Mouse (Mus musculus) heart, embryonic 11.5 days (tissue): ENCODE measurements around the gene Ankrd34b. TPM values are rescaled to one million over a fixed set of nuclear protein-coding genes. Genes with fewer than 3 reads are reported as not detected.
A peak's percentile ranks its signal among the peaks of the same experiment; 100 is the strongest.

Source experiments
- ATAC-seq: fragments of 200-750 bp; cut with Nextera tagmentation; replicated peaks from 2 replicates; pipeline ENCODE4 v1.8.0; 2017; ENCODE audit warnings: moderate library complexity; ENCODE audit not compliant: insufficient number of reproducible peaks, low FRiP score, low TSS enrichment
- H3K27ac ChIP-seq: fragments of 300-500 bp; sonication (generic); 2 replicates; pipeline ENCODE4 v1.5.1; 2014; ENCODE audit warnings: mild to moderate bottlenecking, low read depth, low read length
- H3K27me3 ChIP-seq: fragments of 300-500 bp; sonication (generic); 2 replicates; pipeline ENCODE4 v1.6.1; 2014; ENCODE audit warnings: mild to moderate bottlenecking, low read length, mixed read lengths; ENCODE audit not compliant: control insufficient read depth, insufficient read depth
- H3K36me3 ChIP-seq: fragments of 300-500 bp; sonication (generic); 2 replicates; pipeline ENCODE4 v1.6.1; 2014; ENCODE audit warnings: mild to moderate bottlenecking, low read length, moderate library complexity, mixed read lengths; ENCODE audit not compliant: control insufficient read depth, insufficient read depth
- H3K4me1 ChIP-seq: fragments of 300-500 bp; sonication (generic); 2 replicates; pipeline ENCODE4 v1.6.1; 2014; ENCODE audit warnings: low read length; ENCODE audit not compliant: control insufficient read depth, insufficient read depth
- H3K4me2 ChIP-seq: fragments of 300-500 bp; sonication (generic); 2 replicates; pipeline ENCODE4 v1.6.1; 2014; ENCODE audit warnings: mild to moderate bottlenecking, moderate library complexity
- H3K4me3 ChIP-seq: fragments of 300-500 bp; sonication (generic); 2 replicates; pipeline ENCODE4 v1.5.1; 2014; ENCODE audit warnings: low read depth, low read length
- H3K9ac ChIP-seq: fragments of 300-500 bp; sonication (generic); 2 replicates; pipeline ENCODE4 v1.6.1; 2014; ENCODE audit warnings: mild to moderate bottlenecking, low read depth, low read length, moderate library complexity
- H3K9me3 ChIP-seq: fragments of 300-500 bp; sonication (generic); replicated peaks from 2 replicates; pipeline ENCODE4 v1.6.1; 2016; ENCODE audit warnings: low read length; ENCODE audit not compliant: control insufficient read depth
- WGBS: fragments of 180-500 bp; shearing (Covaris S2); extraction: QIAGEN DNeasy Blood & Tissue Kit; methylation state at CpG from one replicate; pipeline ENCODE4 v1.1.7; 2014; ENCODE audit not compliant: insufficient replicate concordance; 5-methylcytosine and 5-hydroxymethylcytosine counted together
- polyA plus RNA-seq: library from polyadenylated mRNA; unstranded; fragments of >200 nt; fragmentation: Nextera tagmentation; extraction: Ambion mirVana; gene quantifications from 2 replicates; pipeline ENCODE4 v1.2.1, GENCODE M21; 2014

Ankrd34b gene
- polyA plus RNA-seq, 1 experiment from 2014 or later, result 0.06 TPM

DNA sequence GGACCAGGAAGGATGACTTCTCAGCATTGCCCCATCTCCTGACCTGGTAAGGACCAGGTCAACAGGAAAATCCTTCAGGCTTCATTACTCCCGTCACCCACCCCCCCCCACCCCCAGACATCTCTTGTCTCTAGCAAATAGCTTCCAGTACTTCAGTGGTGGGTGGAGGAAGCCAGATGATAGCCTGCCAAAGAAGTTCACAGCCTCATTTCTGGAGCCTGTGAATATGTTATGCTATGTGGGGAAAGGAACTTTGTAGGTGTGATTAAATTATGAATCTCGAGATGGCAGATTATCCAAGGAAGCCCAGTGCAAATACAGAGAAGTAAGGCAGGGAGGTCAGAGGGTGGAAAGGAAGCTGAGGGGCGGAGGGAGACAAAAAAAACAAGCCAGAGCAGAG is 2.0 kb upstream of the Ankrd34b start:
- Histone ChIP-seq H3K4me1 (no peaks in the 10 kb centered on the region; the same call in 1 of the 2 replicates), H3K27me3 (peaks cover 56% of the 10 kb centered on the region), H3K9ac (no peak overlapping the region), H3K4me3 (no peak overlapping the region), H3K9me3 (no peaks in the 10 kb centered on the region), H3K27ac (no peak overlapping the region), H3K36me3 (no peaks in the 10 kb centered on the region), H3K4me2 (no peak overlapping the region)
- ATAC-seq, result no peak
- WGBS, result 42% methylated on average over 3 of the region's 3 CpGs

- Histone ChIP-seq H3K4me2 (peak overlapping the region; percentile 99), H3K27me3 (peaks cover 61% of the 10 kb centered on the region), H3K9me3 (no peaks in the 10 kb centered on the region), H3K36me3 (no peaks in the 10 kb centered on the region), H3K4me1 (no peaks in the 10 kb centered on the region; the same call in 1 of the 2 replicates), H3K27ac (no peak overlapping the region), H3K9ac (peak overlapping the region; percentile 54; the same call in 1 of the 2 replicates), H3K4me3 (peak overlapping the region; percentile 64)
- 0 out of 2 replicates have a peak, but pooled peaks have one; percentile 31 for ATAC-seq
- WGBS, result under 1% methylated on average over 84 of the region's 92 CpGs
Observed at GRCm38 (mm10) chr13:92426294-92427051, 777 bp downstream of the Ankrd34b start.

DNA sequence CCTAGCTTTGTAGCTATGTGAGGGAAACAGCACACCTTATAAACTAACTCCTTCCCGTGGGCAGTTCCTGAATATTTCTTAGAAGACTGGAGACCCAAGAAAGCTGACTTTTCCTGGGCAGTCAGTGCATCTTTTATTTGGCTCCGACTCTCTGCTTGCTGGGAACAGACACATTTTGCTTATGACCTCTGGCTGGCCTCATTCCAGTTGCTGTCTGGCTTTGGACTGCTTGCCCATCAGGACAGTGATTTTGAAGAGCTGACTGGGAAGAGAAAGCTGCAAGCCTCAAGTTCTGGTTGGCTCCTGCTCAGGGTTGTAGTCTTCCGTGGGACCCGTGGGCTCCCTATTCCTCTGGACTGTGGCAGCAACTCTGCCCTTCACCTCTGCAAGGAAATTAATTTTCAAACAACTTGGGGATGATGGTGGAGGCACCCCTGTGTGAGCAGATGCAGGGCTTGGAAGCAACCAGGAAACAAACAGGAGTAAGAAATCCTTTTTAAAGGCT is 1.7 kb downstream of the Ankrd34b start:
- Histone ChIP-seq H3K27me3 (peaks cover 58% of the 10 kb centered on the region), H3K9me3 (no peaks in the 10 kb centered on the region), H3K4me2 (no peak overlapping the region), H3K4me1 (no peaks in the 10 kb centered on the region; the same call in 1 of the 2 replicates), H3K4me3 (no peak overlapping the region), H3K27ac (no peak overlapping the region), H3K36me3 (no peaks in the 10 kb centered on the region), H3K9ac (no peak overlapping the region)
- 37% methylated on average over 4 of the region's 4 CpGs for WGBS
- ATAC-seq, result no peak

DNA sequence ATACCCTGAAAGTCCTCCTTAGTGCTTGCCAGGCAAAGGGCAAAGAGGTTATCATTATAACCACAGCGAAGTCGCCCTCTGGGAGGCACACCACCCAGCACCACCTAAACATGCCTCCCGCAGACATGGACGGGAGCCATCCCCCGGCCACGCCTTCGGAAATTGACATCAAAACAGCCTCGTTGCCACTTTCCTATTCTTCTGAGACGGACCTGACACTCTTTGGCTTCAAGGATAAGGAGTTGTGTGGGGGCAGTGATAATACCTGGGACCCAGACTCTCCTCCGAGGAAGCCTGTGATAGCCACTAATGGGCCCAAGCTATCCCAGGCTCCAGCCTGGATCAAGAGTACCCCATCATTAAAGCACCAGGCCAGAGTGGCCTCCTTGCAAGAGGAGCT is 13.0 kb downstream of the Ankrd34b start:
- H3K27ac ChIP-seq, result no peak overlapping the region

DNA sequence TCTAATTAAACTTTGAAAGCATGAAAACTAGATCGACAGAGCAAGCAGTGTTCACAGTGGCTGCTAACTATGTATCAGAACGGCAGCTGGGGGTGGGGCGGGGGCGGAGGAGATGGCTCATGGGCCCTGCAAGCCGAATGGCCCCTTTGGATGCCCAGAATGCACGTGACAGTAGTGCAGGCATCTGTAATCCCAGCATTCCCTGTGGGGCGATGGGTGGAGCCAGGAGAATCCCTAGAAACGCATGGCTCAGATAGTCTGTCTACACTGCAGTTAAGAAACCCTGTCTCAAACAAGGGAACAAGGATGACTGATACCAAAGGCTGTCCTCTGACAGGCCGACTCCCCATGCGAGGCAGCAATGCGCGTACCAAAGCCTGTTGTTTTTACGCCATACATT is 14.6 kb downstream of the Ankrd34b start:
- no peaks in the 10 kb centered on the region; the same call in 1 of the 2 replicates for H3K27me3 ChIP-seq
- H3K4me1 ChIP-seq, result no peaks in the 10 kb centered on the region
- no peak overlapping the region for H3K4me3 ChIP-seq
- H3K27ac ChIP-seq, result no peak overlapping the region
- H3K9ac ChIP-seq, result no peak overlapping the region
- H3K36me3 ChIP-seq, result no peaks in the 10 kb centered on the region
- H3K9me3 ChIP-seq, result no peaks in the 10 kb centered on the region
- H3K4me2 ChIP-seq, result no peak overlapping the region
- no peak for ATAC-seq
- WGBS, result 71% methylated on average over 13 of the region's 13 CpGs

More for the DNA sequence above, 13.0 kb downstream of the Ankrd34b start:
- H3K36me3 ChIP-seq, result no peaks in the 10 kb centered on the region
- H3K27me3 ChIP-seq, result no peaks in the 10 kb centered on the region; the same call in 1 of the 2 replicates
- no peak overlapping the region for H3K4me2 ChIP-seq
- no peaks in the 10 kb centered on the region for H3K4me1 ChIP-seq
- H3K9ac ChIP-seq, result no peak overlapping the region
- no peaks in the 10 kb centered on the region for H3K9me3 ChIP-seq
- no peak overlapping the region for H3K4me3 ChIP-seq
- ATAC-seq, result no peak
- 81% methylated on average over 10 of the region's 10 CpGs for WGBS

GRCm38 (mm10) chr13:92446872-92447271 is 21.2 kb downstream of the Ankrd34b start:
- no peak overlapping the region for H3K27ac ChIP-seq
- 83% methylated on average over 7 of the region's 7 CpGs for WGBS
- H3K4me2 ChIP-seq, result no peak overlapping the region

GRCm38 (mm10) chr13:92464698-92465097 is 39.0 kb downstream of the Ankrd34b start:
- Histone ChIP-seq H3K27ac (no peak overlapping the region), H3K36me3 (no peaks in the 10 kb centered on the region), H3K4me1 (no peaks in the 10 kb centered on the region), H3K9ac (no peak overlapping the region), H3K4me3 (no peak overlapping the region), H3K4me2 (no peak overlapping the region), H3K9me3 (no peaks in the 10 kb centered on the region), H3K27me3 (no peaks in the 10 kb centered on the region)
- WGBS, result 77% methylated on average over 3 of the region's 3 CpGs
- ATAC-seq, result no peak

More at GRCm38 (mm10) chr13:92446872-92447271, 21.2 kb downstream of the Ankrd34b start:
- H3K9ac ChIP-seq, result no peak overlapping the region
- H3K4me1 ChIP-seq, result no peaks in the 10 kb centered on the region
- H3K4me3 ChIP-seq, result no peak overlapping the region
- no peaks in the 10 kb centered on the region for H3K9me3 ChIP-seq
- no peaks in the 10 kb centered on the region for H3K36me3 ChIP-seq
- ATAC-seq, result no peak
- no peaks in the 10 kb centered on the region for H3K27me3 ChIP-seq

DNA sequence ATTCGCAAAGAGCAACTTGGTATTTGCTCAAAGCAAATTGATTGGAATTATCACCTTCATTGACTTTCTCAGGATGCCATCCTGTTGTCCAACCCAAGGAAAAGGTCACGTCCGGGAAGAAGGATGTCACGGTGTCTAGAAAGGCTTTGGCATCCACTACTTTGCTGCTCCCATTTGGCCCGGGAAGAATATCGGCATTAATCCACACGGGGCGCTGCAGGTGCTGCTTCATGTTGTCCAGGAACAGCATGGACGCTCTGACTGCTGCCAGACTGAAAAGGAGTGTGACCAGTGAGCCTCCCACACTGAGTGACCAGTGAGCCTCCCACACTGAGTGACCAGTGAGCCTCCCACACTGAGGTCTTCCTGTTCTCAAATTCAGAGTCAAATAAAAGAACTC is 42.2 kb downstream of the Ankrd34b start:
- Histone ChIP-seq H3K27me3 (no peaks in the 10 kb centered on the region), H3K9ac (no peak overlapping the region), H3K27ac (no peak overlapping the region), H3K36me3 (no peaks in the 10 kb centered on the region), H3K9me3 (no peaks in the 10 kb centered on the region), H3K4me3 (no peak overlapping the region), H3K4me2 (no peak overlapping the region), H3K4me1 (no peaks in the 10 kb centered on the region)
- 73% methylated on average over 9 of the region's 9 CpGs for WGBS
- ATAC-seq, result no peak
